Comparison of ENCODE assay signal across 36 mouse cellular contexts in genomic region chr4:119599605-119600004, GRCm38 (mm10). TPM values are rescaled to one million over a fixed set of nuclear protein-coding genes. Genes with fewer than 3 reads are reported as not detected.
A peak's percentile ranks its signal among the peaks of the same experiment; 100 is the strongest.
DNase-seq lines count a peak whose midpoint lies in the region; ATAC-seq and TF ChIP-seq lines count a peak whose summit lies in the region.
"Had no signal": no experiment of that assay in that cellular context is flagged by ENCODE, and none has a peak within 500 bp of the region (broad histone marks: within the 10 kb centered on the region; RNA-seq: fewer than 3 reads in every experiment).

No protein-coding gene starts in this region.

- TF ChIP-seq EP300 in heart, postnatal 0 days (IDR thresholded peaks at IDR 0.05; ENCODE audit: low read depth), result no peak

- H3K36me3 ChIP-seq in heart, embryonic 12.5 days, result peaks cover 20% of the 10 kb centered on the region
- H3K36me3 ChIP-seq in heart, postnatal 0 days (replicated peaks; ENCODE audit: control insufficient read depth, insufficient read depth, low read length), result peaks cover 5% of the 10 kb centered on the region; the same call in 1 of the 2 replicates
- H3K36me3 ChIP-seq in intestine, postnatal 0 days (ENCODE audit: control insufficient read depth, insufficient read depth), result peaks cover 5% of the 10 kb centered on the region; the same call in 1 of the 2 replicates
- H3K36me3 ChIP-seq: hindbrain, embryonic 15.5 days had no signal

- no peak for DNase-seq in heart, postnatal 10 days
- DNase-seq in heart, postnatal 0 days (ENCODE audit: low spot score), result peak; percentile 44
- no peak for DNase-seq in heart, adult 11 months
- DNase-seq in Muller cell, postnatal 12 days (ENCODE audit: inconsistent ontology term), result peak; percentile 13
- no peak for DNase-seq in layer of hippocampus, postnatal 36 days
- no peak for DNase-seq in frontal cortex, postnatal 36 days (ENCODE audit: low spot score in 2 of 2)
- DNase-seq: adrenal gland, postnatal 14 days; cerebellum, adult 11 months; cerebellum, adult 9-10 months; embryo, embryonic 11 days; gastrocnemius, postnatal 10 days; kidney, adult 8-10 months; kidney, postnatal 4 days; lung, adult 2 months; lung, postnatal 14 days; right cerebral cortex, postnatal 25 days; spleen, adult 18-20 months; thymus, postnatal 14 days had no signal

- peak; percentile 45; the same call in 1 of the 2 replicates for ATAC-seq in heart, embryonic 12.5 days (ENCODE audit: insufficient number of reproducible peaks, low FRiP score)
- peak; percentile 58; the same call in 1 of the 2 replicates for ATAC-seq in heart, postnatal 0 days (ENCODE audit: insufficient read depth, low read depth)
- ATAC-seq in intestine, postnatal 0 days, result peak; percentile 84
- ATAC-seq: forebrain, embryonic 16.5 days; inflammation-experienced regulatory T-cells, adult 6 months; midbrain, embryonic 16.5 days had no signal

- H3K9me3 ChIP-seq in heart, embryonic 12.5 days (replicated peaks), result no peaks in the 10 kb centered on the region
- H3K9me3 ChIP-seq in heart, postnatal 0 days (replicated peaks; ENCODE audit: control insufficient read depth, low read length), result no peaks in the 10 kb centered on the region
- no peaks in the 10 kb centered on the region for H3K9me3 ChIP-seq in intestine, postnatal 0 days (ENCODE audit: control insufficient read depth)
- H3K9me3 ChIP-seq: embryonic facial prominence, embryonic 13.5 days; forebrain, embryonic 10.5 days; hindbrain, embryonic 10.5 days; hindbrain, embryonic 15.5 days; limb, embryonic 10.5 days; limb, embryonic 15.5 days had no signal

- no peak overlapping the region for H3K4me3 ChIP-seq in heart, embryonic 12.5 days
- no peak overlapping the region for H3K4me3 ChIP-seq in heart, postnatal 0 days (ENCODE audit: low read depth, low read length)
- no peak overlapping the region for H3K4me3 ChIP-seq in intestine, postnatal 0 days (ENCODE audit: low read depth, low read length)
- H3K4me3 ChIP-seq: embryonic facial prominence, embryonic 13.5 days; forebrain, embryonic 10.5 days; hindbrain, embryonic 10.5 days; hindbrain, embryonic 15.5 days; limb, embryonic 10.5 days; limb, embryonic 15.5 days had no signal

- H3K27me3 ChIP-seq in heart, embryonic 12.5 days (replicated peaks), result no peaks in the 10 kb centered on the region
- no peaks in the 10 kb centered on the region for H3K27me3 ChIP-seq in heart, postnatal 0 days (ENCODE audit: control insufficient read depth, insufficient read depth, low read length)
- H3K27me3 ChIP-seq in intestine, postnatal 0 days (replicated peaks; ENCODE audit: control insufficient read depth, insufficient read depth, low read length), result no peaks in the 10 kb centered on the region
- H3K27me3 ChIP-seq: embryonic facial prominence, embryonic 13.5 days; hindbrain, embryonic 15.5 days; limb, embryonic 15.5 days had no signal

- peak overlapping the region; percentile 70 for H3K27ac ChIP-seq in heart, embryonic 12.5 days (ENCODE audit: poor library complexity, severe bottlenecking)
- H3K27ac ChIP-seq in heart, postnatal 0 days (ENCODE audit: low read depth), result peak overlapping the region; percentile 57
- peak overlapping the region; percentile 63; the same call in 1 of the 2 replicates for H3K27ac ChIP-seq in intestine, postnatal 0 days (ENCODE audit: low read depth, low read length)
- H3K27ac ChIP-seq: embryonic facial prominence, embryonic 13.5 days; forebrain, embryonic 10.5 days; hindbrain, embryonic 10.5 days; hindbrain, embryonic 15.5 days; kidney, postnatal 0 days; limb, embryonic 10.5 days; limb, embryonic 15.5 days had no signal

- H3K4me1 ChIP-seq in heart, embryonic 12.5 days (replicated peaks), result peaks cover 12% of the 10 kb centered on the region; the same call in 1 of the 2 replicates
- peaks cover 5% of the 10 kb centered on the region; the same call in 1 of the 2 replicates for H3K4me1 ChIP-seq in heart, postnatal 0 days (ENCODE audit: control insufficient read depth, insufficient read depth)
- no peaks in the 10 kb centered on the region; the same call in 1 of the 2 replicates for H3K4me1 ChIP-seq in intestine, postnatal 0 days (replicated peaks; ENCODE audit: control insufficient read depth, insufficient read depth, low read length)
- H3K4me1 ChIP-seq: embryonic facial prominence, embryonic 13.5 days; forebrain, embryonic 10.5 days; hindbrain, embryonic 10.5 days; hindbrain, embryonic 15.5 days; limb, embryonic 10.5 days; limb, embryonic 15.5 days had no signal

- intact Hi-C loops in heart, postnatal 10 days (cut with DNase I), result no loop called here

- 2% methylated on average over 1 of the region's 1 CpGs for WGBS in heart, embryonic 12.5 days
- WGBS in heart, postnatal 0 days, result 10% methylated on average over 1 of the region's 1 CpGs
- WGBS in intestine, postnatal 0 days, result 29% methylated on average over 1 of the region's 1 CpGs

- no peak overlapping the region for H3K9ac ChIP-seq in heart, embryonic 12.5 days
- H3K9ac ChIP-seq in heart, postnatal 0 days (replicated peaks; ENCODE audit: low read depth, low read length), result no peak overlapping the region
- H3K9ac ChIP-seq in intestine, postnatal 0 days (ENCODE audit: low read depth, low read length), result no peak overlapping the region
- H3K9ac ChIP-seq: embryonic facial prominence, embryonic 13.5 days; hindbrain, embryonic 15.5 days; limb, embryonic 15.5 days had no signal

- no peak for TF ChIP-seq CTCF in heart, postnatal 0 days (IDR thresholded peaks at IDR 0.05; ENCODE audit: low read depth)
- no peak for TF ChIP-seq CTCF in intestine, postnatal 0 days (IDR thresholded peaks at IDR 0.05; ENCODE audit: low read depth)

- no peak overlapping the region for H3K4me2 ChIP-seq in heart, embryonic 12.5 days
- H3K4me2 ChIP-seq in heart, postnatal 0 days (ENCODE audit: low read depth, low read length), result no peak overlapping the region
- no peak overlapping the region for H3K4me2 ChIP-seq in intestine, postnatal 0 days (replicated peaks; ENCODE audit: low read depth)
- H3K4me2 ChIP-seq: embryonic facial prominence, embryonic 13.5 days; hindbrain, embryonic 15.5 days; limb, embryonic 15.5 days; midbrain, embryonic 11.5 days had no signal

RNA-seq across cellular contexts. Expression of gene Guca2a, which starts 37.9 kb away (rescaled TPM):
- not detected in 2 replicates for polyA plus RNA-seq in heart, embryonic 12.5 days (2016; fragmentation: Nextera tagmentation; extraction: Ambion mirVana)
- not detected for total RNA-seq in heart, postnatal 10 days (2021)
- total RNA-seq in heart, postnatal 0 days (2014; rRNA removed; ENCODE audit: low replicate concordance), result not detected in 2 replicates
- polyA plus RNA-seq in heart, postnatal 0 days (2015; fragmentation: Nextera tagmentation; extraction: Ambion mirVana), result 0.29 and 0.42 TPM in 2 replicates
- 1,981 and 2,155 TPM in 2 replicates for polyA plus RNA-seq in intestine, postnatal 0 days (2015; fragmentation: Nextera tagmentation; extraction: Ambion mirVana)
- total RNA-seq in layer of hippocampus, postnatal 36 days (2021), result not detected
- total RNA-seq: adrenal gland, postnatal 14 days; gastrocnemius, postnatal 10 days; left cerebral cortex, postnatal 10 days; megakaryocyte progenitor cell, adult 5-6 weeks; MEL; neutrophil, adult 5-6 weeks had no signal
- polyA plus RNA-seq: embryonic facial prominence, embryonic 13.5 days; forebrain, embryonic 10.5 days; forebrain, embryonic 16.5 days; hindbrain, embryonic 10.5 days; hindbrain, embryonic 15.5 days; inflammation-experienced regulatory T-cells, adult 6 months; limb, embryonic 10.5 days; limb, embryonic 15.5 days; lung, adult 2 months; midbrain, embryonic 11.5 days; midbrain, embryonic 16.5 days; neural tube, embryonic 11.5 days had no signal

RNA-seq across cellular contexts. Expression of gene Guca2b, which starts 59.1 kb away (rescaled TPM):
- not detected in 2 replicates for polyA plus RNA-seq in heart, embryonic 12.5 days (2016; fragmentation: Nextera tagmentation; extraction: Ambion mirVana)
- not detected for total RNA-seq in heart, postnatal 10 days (2021)
- total RNA-seq in heart, postnatal 0 days (2014; rRNA removed; ENCODE audit: low replicate concordance), result not detected in 2 replicates
- not detected in 2 replicates for polyA plus RNA-seq in heart, postnatal 0 days (2015; fragmentation: Nextera tagmentation; extraction: Ambion mirVana)
- polyA plus RNA-seq in intestine, postnatal 0 days (2015; fragmentation: Nextera tagmentation; extraction: Ambion mirVana), result 1,738 and 1,809 TPM in 2 replicates
- not detected for total RNA-seq in layer of hippocampus, postnatal 36 days (2021)
- total RNA-seq: adrenal gland, postnatal 14 days; gastrocnemius, postnatal 10 days; left cerebral cortex, postnatal 10 days; megakaryocyte progenitor cell, adult 5-6 weeks; MEL; neutrophil, adult 5-6 weeks had no signal
- polyA plus RNA-seq: embryonic facial prominence, embryonic 13.5 days; forebrain, embryonic 10.5 days; forebrain, embryonic 16.5 days; hindbrain, embryonic 10.5 days; hindbrain, embryonic 15.5 days; inflammation-experienced regulatory T-cells, adult 6 months; limb, embryonic 10.5 days; limb, embryonic 15.5 days; lung, adult 2 months; midbrain, embryonic 11.5 days; midbrain, embryonic 16.5 days; neural tube, embryonic 11.5 days had no signal

Comparison
In these comparisons a context has a peak if more than half of its experiments do, and no peak if none do; other contexts are left out.
1. DNase-seq: peak in heart, postnatal 0 days (single experiment) and Muller cell, postnatal 12 days (single experiment); none in heart, postnatal 10 days (0 of 2), heart, adult 11 months (single experiment), layer of hippocampus, postnatal 36 days (0 of 2) and frontal cortex, postnatal 36 days (0 of 2).
2. Peak in every context shown above with its lines, with median percentiles within 50 percentile points of each other: ATAC-seq and H3K27ac ChIP-seq.